Mouse (Mus musculus) adrenal gland, postnatal 25 days (tissue): ENCODE data around the gene Frmpd1. TPM values are rescaled to one million over a fixed set of nuclear protein-coding genes. Genes with fewer than 3 reads are reported as not detected.
A peak's percentile ranks its signal among the peaks of the same experiment; 100 is the strongest.

ENCODE experiments used
- DNase-seq: peaks from one replicate; pipeline ENCODE4 v3.0.0; 2021; ENCODE audit warnings: mixed read lengths
- long read RNA-seq: library from polyadenylated mRNA; stranded (forward); transcript quantifications from one replicate; pipeline ENCODE4 v2.0.0, GENCODE M21; 2021
- total RNA-seq: library from RNA; stranded (reverse); gene quantifications from 2 replicates; pipeline ENCODE4 v1.2.3, GENCODE M21; 2021

Gene Frmpd1
- total RNA-seq = 3.7 and 7.2 TPM in 2 replicates
- long read RNA-seq, full-length matches to known transcripts = 1 of 4 reads
- long read RNA-seq, partial matches to known transcripts = 3 of 4 reads
- long read RNA-seq, other reads (novel, unspliced or antisense) = 0 of 4 reads

DNA sequence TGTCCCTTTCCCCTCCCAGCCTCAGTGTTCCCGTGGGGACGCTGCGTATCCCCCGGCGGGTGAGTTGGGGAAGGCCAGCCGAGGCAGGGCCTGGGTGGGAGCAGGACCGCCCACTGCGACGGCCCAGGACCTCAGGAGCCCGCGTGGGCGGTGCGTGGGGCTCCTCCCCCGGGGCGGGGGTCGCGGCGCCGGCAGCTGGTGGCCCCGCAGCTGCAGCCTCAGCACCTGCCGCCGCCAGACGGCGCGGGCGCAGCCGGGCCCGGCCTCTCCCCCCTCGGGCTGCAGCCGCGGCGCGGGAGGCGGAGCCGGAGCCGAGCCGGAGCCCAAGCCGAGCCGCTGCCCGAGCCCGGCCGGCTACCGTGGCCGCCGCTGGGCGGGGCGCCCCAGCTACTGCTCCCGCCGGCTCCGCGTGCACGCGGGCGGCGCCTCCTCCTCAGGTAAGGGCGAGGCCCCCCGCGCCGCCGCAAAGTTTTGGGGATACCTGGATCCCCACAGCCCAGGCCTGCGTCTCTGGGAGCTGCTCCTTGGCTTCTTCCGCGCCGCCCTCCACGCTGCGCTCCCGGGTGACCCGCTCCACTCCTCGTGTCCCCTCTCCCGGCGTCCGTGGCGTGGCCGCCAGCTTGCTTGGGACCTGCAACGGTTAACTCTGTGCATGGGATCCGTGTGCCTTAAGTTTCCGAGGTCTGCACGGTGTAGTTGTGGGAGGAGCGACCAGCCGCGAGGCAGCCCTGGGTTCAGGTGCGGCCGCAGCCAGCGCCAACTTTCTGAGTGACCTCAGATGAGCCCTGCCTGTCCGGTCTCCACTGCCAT is at the start of gene Frmpd1:
TSS of gene Frmpd1 (plus strand) at position 355 of the 810 bp plus-strand sequence.
- peak; percentile 72 for DNase-seq

DNA sequence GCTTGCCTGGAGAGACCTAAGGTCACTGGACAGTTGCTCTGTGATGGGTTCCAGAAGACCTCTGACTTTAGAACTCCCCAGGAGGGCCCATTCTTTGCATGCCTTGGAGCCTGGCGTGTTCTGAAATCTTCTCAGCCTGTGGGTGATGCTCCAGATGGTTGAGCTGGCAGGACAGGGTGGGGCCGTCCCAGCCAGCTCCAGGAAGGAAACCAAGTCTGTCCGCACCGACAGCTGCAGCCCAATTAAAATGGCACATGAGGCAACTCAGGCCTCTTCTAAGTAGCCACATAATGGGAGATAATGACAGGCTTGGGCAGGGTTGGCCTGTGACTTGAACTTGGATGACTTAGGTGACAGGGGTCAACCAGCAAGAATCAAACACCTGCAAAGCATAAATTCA is 47.0 kb upstream of the Frmpd1 start:
- no peak for DNase-seq

DNA sequence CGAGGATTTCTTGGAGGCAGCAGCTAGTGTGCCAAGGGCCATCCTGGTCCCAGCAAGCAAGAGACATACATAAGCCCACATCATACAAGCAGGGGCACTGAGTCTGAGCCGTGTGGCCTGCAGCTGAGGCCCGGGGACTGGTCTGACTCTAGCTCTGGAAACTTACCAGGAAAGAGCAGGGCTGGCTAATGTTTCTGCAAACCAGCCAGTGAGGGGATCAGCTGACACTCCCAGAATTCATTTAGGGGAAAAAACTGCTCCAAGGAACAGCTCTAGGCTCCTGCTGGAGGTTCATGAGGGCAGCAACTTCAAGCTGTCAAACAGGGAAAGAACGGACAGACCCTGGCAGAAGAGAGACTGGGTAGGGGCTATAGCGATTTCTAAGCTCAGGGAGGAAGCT is 42.8 kb upstream of the Frmpd1 start:
- no peak for DNase-seq

DNA sequence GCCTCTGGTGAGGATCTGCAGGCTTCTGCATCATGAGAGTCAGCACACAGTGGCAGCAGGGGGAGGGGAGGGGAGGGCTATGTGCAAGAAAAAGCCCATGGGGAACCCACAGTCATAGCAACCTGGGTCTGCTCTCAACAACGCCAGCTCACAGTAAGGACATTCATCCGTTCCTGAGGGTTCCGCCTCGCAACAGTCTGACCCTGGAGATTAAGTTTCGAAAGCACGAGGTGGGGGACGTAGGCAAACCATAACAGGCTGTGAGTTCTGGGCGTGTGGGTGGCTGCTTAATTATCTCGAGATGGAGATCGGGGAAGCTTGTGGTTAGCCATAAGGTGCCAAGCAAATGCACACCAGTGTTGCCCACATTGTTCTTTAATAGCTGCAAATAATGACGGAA is 42.3 kb upstream of the Frmpd1 start:
- no peak for DNase-seq

DNA sequence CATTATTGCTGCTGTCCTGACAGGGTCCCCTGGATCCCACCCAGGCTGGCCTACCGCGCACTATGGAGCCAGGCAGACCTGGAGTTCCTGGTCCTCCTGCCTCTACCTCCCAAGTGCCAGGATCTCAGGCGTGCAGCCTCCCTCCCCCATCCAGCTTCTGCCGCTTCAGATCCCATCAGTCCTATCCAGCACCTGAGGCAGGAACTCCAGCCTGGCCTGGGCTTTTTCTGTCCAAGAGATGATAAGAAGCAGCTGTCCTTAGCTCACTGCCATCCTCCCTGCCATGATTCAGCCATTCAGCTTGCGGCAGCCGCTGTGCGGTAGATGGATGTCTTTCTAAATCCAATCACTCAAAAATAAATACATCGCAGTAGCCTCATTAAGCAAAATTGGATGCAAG is 41.7 kb upstream of the Frmpd1 start:
- DNase-seq = no peak

DNA sequence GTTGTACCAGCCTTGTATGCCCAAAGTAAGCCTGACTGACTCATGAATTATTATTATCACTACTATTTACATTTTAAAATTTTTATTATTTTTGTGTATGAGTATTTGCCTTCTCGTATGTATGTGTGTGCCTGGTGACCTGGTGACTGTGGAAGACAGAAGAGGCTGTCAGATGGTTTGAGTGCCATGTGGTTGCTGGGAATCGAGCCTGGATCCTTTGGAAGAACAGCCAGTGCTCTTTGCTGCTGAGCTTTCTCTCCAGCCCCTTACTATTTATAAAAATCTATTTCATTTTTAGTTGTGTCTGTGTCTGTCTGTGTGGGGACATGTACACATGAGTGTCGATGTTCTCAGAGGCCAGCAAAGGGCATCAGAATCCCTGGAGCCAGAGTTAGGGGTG is 28.2 kb upstream of the Frmpd1 start:
- DNase-seq = no peak

DNA sequence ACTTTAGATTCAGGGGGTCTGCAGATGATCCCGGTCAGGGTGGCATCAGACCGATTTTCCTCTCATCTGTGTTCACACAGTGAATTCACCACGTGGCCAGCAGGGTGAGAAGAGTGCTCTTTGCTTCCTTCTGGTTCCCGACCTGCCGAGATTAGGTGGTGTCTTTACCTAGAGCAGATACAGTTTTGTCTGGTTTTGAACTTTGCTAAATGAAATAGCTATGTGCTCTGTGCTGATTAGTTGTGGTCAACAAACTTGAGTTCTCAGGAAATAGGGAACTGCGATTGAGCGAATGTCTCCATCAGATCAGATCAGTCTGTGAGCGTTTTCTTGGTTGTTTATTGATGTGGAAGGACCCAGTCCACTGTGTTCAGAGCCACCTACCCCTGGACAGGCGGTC is 26.1 kb upstream of the Frmpd1 start:
- no peak for DNase-seq

DNA sequence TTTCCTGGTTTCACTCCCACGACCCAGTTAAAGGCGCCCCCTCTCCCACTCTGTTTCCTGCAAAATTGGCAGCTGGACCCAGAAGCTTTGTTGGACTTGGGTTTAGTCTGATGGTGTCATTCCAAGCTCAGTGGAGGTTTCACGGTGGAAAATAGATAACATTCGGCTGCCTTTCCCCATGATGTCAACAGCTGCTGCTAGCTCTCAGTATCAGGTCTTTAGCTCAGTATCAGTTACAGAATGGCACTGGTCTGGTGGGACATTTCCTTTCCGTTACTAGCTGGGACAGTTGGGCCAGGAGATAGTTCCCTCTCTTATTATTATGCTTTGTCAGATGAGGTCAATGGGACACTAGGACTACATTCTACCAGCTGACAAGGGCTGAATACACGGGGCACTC is 23.9 kb upstream of the Frmpd1 start:
- no peak for DNase-seq

DNA sequence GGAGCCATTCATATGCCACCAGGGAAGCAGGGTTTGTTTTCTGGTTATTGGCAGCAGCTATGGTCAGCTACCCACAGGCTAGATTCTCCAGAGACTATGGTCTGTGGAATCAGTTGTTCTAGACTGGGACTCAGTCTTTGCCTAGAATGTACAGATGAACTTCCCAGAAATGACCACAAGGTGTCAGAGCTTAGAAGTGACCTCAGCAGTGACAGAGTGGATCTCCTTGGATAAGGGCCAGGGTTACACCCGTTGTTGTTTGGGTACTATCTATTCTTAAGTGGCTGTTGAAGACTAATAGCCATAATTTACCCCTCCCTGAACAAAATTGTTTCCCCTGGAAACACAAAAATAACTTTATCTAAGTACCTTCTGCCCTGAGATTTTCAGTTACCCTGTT is 21.0 kb upstream of the Frmpd1 start:
- no peak for DNase-seq

DNA sequence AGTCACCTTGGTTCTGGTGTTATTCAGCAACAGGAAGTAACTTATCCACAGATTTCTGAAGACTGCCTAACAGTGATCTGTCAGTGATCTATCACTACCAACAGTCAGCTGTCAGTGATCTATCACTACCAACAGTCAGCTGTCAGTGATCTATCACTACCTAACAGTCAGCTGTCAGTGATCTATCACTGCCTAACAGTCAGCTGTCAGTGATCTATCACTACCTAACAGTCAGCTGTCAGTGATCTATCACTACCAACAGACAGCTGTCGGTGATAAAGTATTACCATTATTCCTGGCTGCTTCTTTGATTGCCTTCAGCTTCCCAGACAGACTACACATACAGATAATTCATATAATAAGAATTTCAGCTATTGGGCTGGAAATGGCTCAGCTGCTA is 19.2 kb upstream of the Frmpd1 start:
- DNase-seq = no peak

DNA sequence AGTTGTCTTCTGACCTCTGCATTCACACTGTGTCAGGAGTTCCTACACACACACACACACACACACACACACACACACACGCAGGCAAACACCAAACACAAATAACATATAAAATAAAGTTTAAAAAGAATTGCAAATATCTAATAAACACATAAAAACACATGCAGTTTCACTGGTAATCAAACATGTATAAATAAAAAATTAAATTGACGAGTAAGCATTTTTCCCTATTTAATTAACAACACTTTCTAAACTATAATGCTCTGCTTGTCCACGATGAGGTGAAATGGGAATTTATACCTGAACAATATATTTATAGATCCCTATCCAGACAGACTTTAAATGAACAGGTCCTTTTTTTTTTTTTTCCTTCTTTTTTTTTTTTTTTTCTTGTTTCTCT is 18.7 kb upstream of the Frmpd1 start:
- no peak for DNase-seq

DNA sequence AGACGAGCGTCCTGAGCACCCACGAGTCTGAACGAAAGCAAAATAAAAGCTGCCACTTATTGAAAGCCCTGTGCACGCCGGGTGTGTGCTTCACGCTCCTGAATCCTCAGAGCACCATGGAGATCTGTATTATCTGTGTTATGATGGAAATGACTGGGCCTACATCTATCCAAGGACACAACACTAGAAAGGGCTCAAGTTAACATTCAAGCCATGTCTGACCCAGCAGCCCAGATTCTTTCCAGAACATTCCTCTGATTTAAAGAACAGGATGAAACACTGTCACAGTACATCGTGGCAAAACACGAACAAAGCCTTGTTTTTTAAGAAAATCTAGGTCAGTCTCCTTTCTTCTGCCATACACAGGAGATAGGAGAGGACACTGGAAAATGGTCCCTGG is 13.3 kb upstream of the Frmpd1 start:
- no peak for DNase-seq

DNA sequence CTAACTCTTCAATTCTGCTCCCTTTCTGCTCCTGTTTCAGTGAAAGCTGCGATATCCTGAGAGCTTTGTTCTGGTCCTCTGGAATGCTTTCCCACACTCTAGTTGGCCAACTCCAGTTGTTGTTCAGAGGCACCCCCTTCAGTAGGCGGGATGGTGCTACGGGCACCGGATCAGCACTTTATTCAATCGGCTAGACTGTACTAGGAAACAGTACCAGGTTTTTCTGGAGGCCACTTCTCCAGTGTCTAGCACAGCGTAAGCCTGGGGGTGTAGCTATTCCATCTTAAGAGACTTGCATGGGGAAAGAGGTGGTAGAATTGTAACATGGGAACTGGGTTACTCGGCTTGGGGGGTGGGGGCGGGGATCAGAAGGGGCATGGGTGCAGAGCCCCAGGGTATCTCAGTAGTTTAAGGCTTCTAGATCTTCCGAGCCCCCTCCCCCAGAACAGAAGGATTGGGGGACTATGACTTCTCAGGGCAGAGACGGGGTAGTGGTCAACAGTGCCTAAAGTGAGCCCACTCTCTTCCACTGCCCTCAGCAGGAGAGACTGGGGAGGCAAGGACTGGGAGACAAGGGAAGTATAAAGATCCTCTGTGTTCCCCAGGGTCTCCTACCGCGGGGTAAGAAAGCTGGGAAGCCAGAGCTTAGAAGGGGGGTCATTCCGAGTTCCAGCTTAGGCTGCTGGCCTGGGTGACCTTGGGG is 706 bp upstream of the Frmpd1 start:
- no peak for DNase-seq

DNA sequence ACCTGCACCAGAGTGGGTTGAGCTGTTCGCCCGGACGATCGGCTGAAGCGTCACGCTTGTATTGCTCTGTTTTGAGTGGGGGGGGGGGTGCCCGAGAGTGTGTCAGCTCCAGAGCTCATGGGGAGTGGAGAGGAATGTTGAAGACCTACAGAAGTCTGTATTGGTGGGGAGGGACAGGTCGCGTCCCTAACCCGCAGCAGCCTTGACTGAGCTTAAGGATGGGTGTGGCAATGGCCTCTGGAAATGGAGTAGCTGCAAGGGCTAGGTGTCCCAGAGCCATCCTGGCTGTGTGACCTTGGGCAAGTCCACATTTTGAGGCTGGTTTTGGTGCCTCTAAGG is 625 bp downstream of the Frmpd1 start:
- DNase-seq = no peak

DNA sequence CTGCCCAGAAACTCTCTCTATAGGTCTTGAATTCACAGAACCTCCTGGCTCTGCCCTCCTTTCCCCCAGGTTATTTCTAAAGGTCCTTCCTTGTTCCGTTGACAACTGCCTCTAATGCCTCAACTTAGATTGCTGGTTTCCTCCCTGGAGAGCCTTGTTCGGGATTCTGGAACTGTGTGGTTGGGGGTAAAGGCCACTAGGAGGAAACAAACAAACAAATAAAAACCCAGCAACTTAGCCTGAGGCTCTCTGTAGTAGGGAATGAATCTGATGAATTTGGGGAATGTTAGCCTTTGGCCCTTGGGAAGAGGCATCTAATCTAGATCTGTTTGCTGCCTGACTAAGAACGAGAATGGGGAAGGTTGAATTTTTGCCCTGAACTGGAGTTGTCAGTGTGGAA is 13.6 kb downstream of the Frmpd1 start:
- no peak for DNase-seq

DNA sequence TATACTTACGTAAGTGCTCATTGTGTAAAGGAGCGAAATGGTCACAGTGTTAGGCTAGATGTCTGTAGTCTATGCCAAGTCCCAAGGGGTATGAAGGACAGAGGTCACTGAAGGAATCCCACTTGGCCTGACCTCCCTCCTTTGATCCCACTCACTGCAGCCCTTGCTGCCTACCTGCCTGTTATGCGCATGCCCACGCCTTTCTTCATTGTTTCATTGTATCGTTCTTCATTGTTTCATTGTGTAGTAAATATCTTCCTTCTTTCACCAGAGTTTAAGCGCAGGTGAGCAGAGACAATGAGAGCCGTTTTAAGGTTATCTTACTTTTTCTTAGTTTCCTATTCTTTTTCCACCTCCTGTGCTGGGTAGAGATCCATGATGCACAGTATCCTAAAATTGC is 18.6 kb downstream of the Frmpd1 start:
- DNase-seq = no peak

DNA sequence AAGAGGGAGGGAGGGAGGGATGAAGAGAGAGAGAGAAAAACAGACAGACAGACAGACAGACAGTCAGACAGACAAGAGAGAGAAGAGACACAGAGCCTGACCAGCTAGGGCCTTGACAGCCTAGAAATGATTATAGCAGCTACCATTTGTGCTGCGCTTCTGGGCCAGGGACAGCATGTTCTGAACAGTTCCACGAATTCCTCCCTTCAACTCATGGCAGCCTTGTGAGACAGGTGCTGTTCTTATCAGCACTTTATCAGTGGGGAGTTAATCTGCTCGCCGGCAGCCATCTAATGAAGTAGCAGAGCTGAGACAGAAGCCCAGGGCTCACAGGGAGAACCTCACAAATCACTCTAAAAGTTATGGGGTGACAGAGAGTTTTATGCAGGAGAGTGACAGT is 22.8 kb downstream of the Frmpd1 start:
- no peak for DNase-seq

DNA sequence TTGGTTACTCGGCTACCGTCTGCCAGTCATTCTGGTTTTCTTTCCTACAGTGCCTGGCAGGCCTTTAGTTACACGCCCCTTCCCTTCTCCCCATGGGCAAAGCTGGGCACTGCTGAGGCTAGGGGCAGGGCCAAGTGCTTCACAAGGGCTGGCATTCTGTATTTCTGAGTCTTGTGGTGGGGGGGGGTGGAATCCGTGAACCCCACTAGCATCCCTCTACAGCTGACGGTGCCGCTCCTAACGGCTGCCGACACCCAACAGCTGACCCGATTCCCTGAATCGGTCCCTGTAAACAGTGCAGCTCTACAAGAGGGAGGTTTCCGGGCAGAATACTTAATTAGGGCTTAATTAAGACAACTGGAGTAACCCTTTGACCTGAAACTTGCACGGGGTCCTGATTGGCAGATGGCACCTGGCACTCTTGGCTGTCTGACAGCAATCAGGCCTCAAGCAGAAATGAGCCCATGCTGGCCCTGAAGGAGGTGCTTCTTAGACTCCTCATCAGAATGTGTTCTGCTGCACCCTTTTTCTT is 24.2 kb downstream of the Frmpd1 start:
- DNase-seq = no peak

DNA sequence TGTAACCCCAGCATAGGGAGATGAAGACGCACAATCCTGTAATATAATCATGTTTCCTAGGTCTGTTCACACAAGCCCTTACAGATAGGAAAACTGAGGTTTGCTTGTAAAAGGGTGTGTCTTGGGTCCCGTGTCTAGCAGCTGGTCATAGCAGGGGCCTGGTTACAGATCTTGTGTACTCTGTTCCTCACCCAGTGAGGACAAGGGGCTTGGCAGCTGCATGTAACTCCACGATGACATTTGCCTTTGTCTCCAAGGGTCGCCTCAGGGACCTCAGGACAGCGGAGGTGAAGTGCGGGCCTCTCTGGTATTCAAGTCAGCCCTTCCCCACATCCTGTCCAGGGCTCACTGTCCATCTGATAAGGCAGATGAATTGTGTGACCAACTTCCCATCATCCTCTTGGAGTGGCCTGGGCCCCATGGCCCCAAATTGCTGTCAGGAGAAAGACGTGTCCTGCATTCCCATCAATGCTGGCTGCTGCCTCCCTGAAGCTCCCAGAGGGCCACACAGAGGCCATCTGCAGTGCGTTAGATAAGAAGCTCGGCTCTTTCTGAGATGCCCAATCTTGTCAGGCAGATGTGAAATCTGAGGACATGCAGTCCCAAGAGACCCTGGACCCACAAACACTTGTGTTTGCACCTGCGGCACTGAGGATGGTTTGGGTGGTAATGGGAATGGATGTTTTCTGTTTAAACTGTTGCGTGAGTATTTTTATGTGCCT is 27.8 kb downstream of the Frmpd1 start:
- DNase-seq = no peak

DNA sequence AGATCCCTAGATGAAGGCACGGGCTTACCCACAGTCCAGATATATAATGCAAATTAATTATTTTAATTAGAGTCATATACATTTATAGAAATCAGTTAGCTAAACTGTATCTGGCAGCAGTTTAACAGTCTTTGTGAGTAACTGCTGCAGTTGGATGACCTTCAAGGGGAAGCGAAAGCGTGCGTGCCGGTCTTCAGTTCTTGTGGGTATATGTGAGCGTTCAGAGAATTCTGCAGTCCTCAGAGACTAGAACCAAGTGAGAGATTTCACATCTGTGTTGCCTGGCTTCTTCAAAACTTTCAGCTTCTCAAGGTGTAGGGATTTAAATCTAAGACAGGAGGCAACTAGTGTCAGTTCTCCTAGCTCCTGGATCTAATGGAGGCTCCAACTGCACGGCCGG is 35.3 kb downstream of the Frmpd1 start:
- no peak for DNase-seq

DNA sequence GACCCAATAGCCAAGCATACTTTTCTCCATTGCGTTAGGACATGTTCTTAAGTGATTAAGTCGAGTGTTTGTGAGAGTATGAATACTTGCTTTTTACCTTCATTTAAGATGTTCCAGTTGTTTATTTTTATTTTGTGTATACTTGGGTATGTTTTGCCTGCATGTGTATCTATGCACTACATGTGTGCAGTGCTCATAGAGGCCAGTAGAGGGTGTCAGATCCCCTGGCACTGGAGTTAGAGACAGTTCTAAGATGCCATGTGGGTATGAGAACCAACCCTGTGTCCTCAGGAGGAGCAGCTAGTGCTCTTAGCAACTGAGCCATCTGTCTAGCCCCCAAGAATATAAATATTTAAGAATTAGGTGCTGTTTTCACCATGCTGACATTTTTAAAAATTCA is 37.7 kb downstream of the Frmpd1 start:
- no peak for DNase-seq

DNA sequence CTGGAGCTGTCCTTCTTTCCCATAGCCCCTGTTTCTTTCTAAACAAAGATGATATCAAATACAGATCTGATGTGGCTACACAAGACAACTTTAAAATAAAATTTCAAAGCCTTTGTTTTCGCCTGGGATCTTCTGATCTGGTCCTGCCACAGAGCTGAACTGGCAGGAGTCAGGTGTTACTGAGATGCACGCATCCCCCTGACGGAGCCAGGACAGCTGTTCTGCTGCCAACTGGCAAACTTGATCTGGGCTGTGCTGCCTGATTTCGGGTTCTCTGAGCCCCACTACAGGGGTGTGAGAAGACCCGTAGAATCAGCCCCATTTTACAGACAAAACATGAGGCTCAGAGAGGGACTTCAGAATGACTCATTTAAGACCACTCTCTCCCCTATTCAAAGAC is 45.6 kb downstream of the Frmpd1 start:
- no peak for DNase-seq

DNA sequence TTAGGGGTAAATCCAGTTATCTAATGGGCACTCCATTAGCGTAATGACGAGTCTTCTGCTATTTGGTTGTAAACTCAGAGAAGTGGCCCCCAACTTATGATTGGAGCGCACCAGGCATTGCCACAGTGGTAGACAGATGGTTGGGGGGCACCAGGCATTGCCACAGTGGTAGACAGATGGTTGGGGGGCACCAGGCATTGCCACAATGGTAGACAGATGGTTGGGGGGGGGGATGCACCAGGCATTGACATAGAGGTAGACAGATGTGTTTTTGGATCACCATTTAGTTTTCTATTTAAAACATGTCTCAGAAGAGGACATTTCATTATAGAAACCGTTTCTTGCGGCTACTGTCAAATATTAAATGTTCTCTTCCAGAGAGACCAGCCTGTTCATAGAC is 53.6 kb downstream of the Frmpd1 start:
- DNase-seq = no peak
